Mouse (Mus musculus): ENCODE data around the gene Cacnb1. TPM values are rescaled to one million over a fixed set of nuclear protein-coding genes. Genes with fewer than 3 reads are reported as not detected.
A peak's percentile ranks its signal among the peaks of the same experiment; 100 is the strongest.

Cacnb1 gene
- polyA plus RNA-seq, 1 experiment from 2014 or later, result 6.1 TPM

- H3K27me3 ChIP-seq (ENCODE audit: control insufficient read depth, insufficient read depth, low read length), result peaks cover 8% of the 10 kb centered on the region
- no peak overlapping the region for H3K9ac ChIP-seq (ENCODE audit: low read depth, low read length)
- peaks cover 21% of the 10 kb centered on the region for H3K36me3 ChIP-seq (ENCODE audit: control insufficient read depth, insufficient read depth, low read length)
- no peak for ATAC-seq (replicated peaks; ENCODE audit: insufficient number of reproducible peaks, low FRiP score, low TSS enrichment)
- peaks cover 17% of the 10 kb centered on the region; the same call in 1 of the 2 replicates for H3K4me1 ChIP-seq (ENCODE audit: control insufficient read depth, insufficient read depth, low read length)
- WGBS (ENCODE audit: insufficient replicate concordance), result 11% methylated on average over 5 of the region's 5 CpGs
- H3K9me3 ChIP-seq (replicated peaks; ENCODE audit: control insufficient read depth, low read length), result no peaks in the 10 kb centered on the region
- H3K4me2 ChIP-seq, result no peak overlapping the region
- no peak overlapping the region for H3K4me3 ChIP-seq (ENCODE audit: low read depth, low read length)
- no peak overlapping the region for H3K27ac ChIP-seq (ENCODE audit: low read depth, low read length)
Measured at GRCm38 (mm10) chr11:98031443-98031770, 8.6 kb upstream of the Cacnb1 start.

GRCm38 (mm10) chr11:98030701-98031442 is 8.0 kb upstream of the Cacnb1 start:
- Histone ChIP-seq H3K4me2 (no peak overlapping the region), H3K36me3 (ENCODE audit: control insufficient read depth, insufficient read depth, low read length) (peaks cover 21% of the 10 kb centered on the region), H3K27ac (ENCODE audit: low read depth, low read length) (no peak overlapping the region), H3K4me1 (ENCODE audit: control insufficient read depth, insufficient read depth, low read length) (peaks cover 13% of the 10 kb centered on the region; the same call in 1 of the 2 replicates), H3K9me3 (replicated peaks; ENCODE audit: control insufficient read depth, low read length) (no peaks in the 10 kb centered on the region), H3K9ac (ENCODE audit: low read depth, low read length) (no peak overlapping the region), H3K4me3 (ENCODE audit: low read depth, low read length) (no peak overlapping the region), H3K27me3 (ENCODE audit: control insufficient read depth, insufficient read depth, low read length) (peaks cover 7% of the 10 kb centered on the region; the same call in 1 of the 2 replicates)
- WGBS (ENCODE audit: insufficient replicate concordance), result 51% methylated on average over 5 of the region's 5 CpGs
- no peak for ATAC-seq (replicated peaks; ENCODE audit: insufficient number of reproducible peaks, low FRiP score, low TSS enrichment)

DNA sequence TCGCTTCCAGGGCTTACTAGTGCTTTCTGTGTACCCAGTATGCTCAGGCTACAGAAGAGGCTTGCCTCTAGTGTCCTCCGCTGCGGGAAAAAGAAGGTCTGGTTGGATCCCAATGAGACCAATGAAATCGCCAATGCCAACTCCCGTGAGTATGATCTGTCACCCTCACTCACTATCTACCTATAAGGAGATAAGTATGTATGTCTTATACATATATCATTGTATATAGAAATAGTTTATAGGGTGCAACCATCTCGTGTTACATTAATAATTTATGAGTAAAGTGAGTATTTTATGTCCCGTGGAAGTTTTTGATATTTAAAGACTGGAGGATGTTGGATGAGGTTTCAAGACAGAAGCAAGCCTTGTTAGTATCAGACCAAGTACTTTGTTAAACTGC is 5.0 kb upstream of the Cacnb1 start:
- peak overlapping the region; percentile 100 for H3K4me3 ChIP-seq (ENCODE audit: low read depth, low read length)
- peak overlapping the region; percentile 91 for H3K4me2 ChIP-seq
- H3K9me3 ChIP-seq (replicated peaks; ENCODE audit: control insufficient read depth, low read length), result no peaks in the 10 kb centered on the region
- 19% methylated on average over 7 of the region's 7 CpGs for WGBS (ENCODE audit: insufficient replicate concordance)
- no peak for ATAC-seq (replicated peaks; ENCODE audit: insufficient number of reproducible peaks, low FRiP score, low TSS enrichment)
- peaks cover 10% of the 10 kb centered on the region for H3K4me1 ChIP-seq (ENCODE audit: control insufficient read depth, insufficient read depth, low read length)
- H3K27me3 ChIP-seq (ENCODE audit: control insufficient read depth, insufficient read depth, low read length), result no peaks in the 10 kb centered on the region
- no peak overlapping the region for H3K27ac ChIP-seq (ENCODE audit: low read depth, low read length)
- peaks cover 21% of the 10 kb centered on the region for H3K36me3 ChIP-seq (ENCODE audit: control insufficient read depth, insufficient read depth, low read length)
- H3K9ac ChIP-seq (ENCODE audit: low read depth, low read length), result peak overlapping the region; percentile 100

DNA sequence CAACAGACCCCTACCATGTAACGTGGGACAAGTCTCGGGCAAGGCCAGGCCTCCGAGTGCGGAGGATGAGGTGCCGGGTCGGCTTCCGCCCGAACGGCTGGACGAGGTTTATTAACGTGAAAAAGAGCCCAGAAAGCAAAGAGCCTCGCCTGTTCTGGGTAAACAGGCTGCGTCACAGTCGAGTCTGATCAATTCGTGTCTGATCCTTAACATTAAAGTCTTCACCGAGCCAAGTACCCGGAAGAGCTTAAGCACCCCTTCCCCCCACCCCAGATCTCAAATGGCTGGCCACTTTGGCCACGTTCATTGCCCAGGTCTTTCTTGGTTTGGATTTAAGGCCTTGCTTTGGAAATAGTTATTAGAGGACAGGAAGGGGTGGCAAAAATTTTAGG is 4.5 kb upstream of the Cacnb1 start:
- no peak for ATAC-seq (replicated peaks; ENCODE audit: insufficient number of reproducible peaks, low FRiP score, low TSS enrichment)
- Histone ChIP-seq H3K4me1 (ENCODE audit: control insufficient read depth, insufficient read depth, low read length) (peaks cover 10% of the 10 kb centered on the region), H3K27me3 (ENCODE audit: control insufficient read depth, insufficient read depth, low read length) (no peaks in the 10 kb centered on the region), H3K27ac (ENCODE audit: low read depth, low read length) (peak overlapping the region; percentile 84), H3K9me3 (replicated peaks; ENCODE audit: control insufficient read depth, low read length) (no peaks in the 10 kb centered on the region), H3K9ac (ENCODE audit: low read depth, low read length) (peak overlapping the region; percentile 100), H3K4me2 (peak overlapping the region; percentile 91), H3K36me3 (ENCODE audit: control insufficient read depth, insufficient read depth, low read length) (peaks cover 21% of the 10 kb centered on the region), H3K4me3 (ENCODE audit: low read depth, low read length) (peak overlapping the region; percentile 100)
- WGBS (ENCODE audit: insufficient replicate concordance), result 1% methylated on average over 18 of the region's 18 CpGs

GRCm38 (mm10) chr11:98026570-98027296 is 3.9 kb upstream of the Cacnb1 start, which contains the start of gene Rpl19:
Gene Rpl19, plus strand, starts transcription at chr11:98026710.
- H3K4me1 ChIP-seq (ENCODE audit: control insufficient read depth, insufficient read depth, low read length), result peaks cover 10% of the 10 kb centered on the region
- H3K9ac ChIP-seq (ENCODE audit: low read depth, low read length), result peak within 1 kb of the TSS; percentile 100
- peak within 1 kb of the TSS; percentile 100 for H3K4me3 ChIP-seq (ENCODE audit: low read depth, low read length)
- peak within 1 kb of the TSS; percentile 85 for H3K27ac ChIP-seq (ENCODE audit: low read depth, low read length)
- H3K27me3 ChIP-seq (ENCODE audit: control insufficient read depth, insufficient read depth, low read length), result no peaks in the 10 kb centered on the region
- H3K36me3 ChIP-seq (ENCODE audit: control insufficient read depth, insufficient read depth, low read length), result peaks cover 21% of the 10 kb centered on the region
- no peaks in the 10 kb centered on the region for H3K9me3 ChIP-seq (replicated peaks; ENCODE audit: control insufficient read depth, low read length)
- WGBS (ENCODE audit: insufficient replicate concordance), result under 1% methylated on average over 69 of the region's 69 CpGs
- peak within 1 kb of the TSS; percentile 91 for H3K4me2 ChIP-seq
- ATAC-seq (replicated peaks; ENCODE audit: insufficient number of reproducible peaks, low FRiP score, low TSS enrichment), result peak; percentile 70; the same call in 1 of the 2 replicates

DNA sequence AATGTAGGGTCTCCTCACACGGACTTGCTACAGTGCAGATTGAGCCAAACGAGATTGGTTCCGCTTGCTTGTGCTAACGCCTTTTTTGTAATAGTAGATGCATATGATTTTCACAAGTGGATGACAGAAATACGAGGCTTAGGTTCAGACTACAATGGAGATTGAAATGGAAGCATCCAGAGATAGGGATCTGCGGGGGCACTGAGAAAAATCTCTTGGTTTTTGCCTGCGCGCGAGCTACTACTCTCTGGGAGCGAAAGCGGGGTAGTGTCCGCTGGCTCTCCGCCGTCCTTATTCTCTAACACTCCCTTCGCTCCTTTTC is 3.4 kb upstream of the Cacnb1 start:
- 7% methylated on average over 15 of the region's 15 CpGs for whole genome bisulfite sequencing (ENCODE audit: insufficient replicate concordance)
- ATAC-seq (replicated peaks; ENCODE audit: insufficient number of reproducible peaks, low FRiP score, low TSS enrichment), result no peak
- Histone ChIP-seq H3K27ac (ENCODE audit: low read depth, low read length) (peak overlapping the region; percentile 85), H3K4me2 (peak overlapping the region; percentile 91), H3K36me3 (ENCODE audit: control insufficient read depth, insufficient read depth, low read length) (peaks cover 21% of the 10 kb centered on the region), H3K27me3 (ENCODE audit: control insufficient read depth, insufficient read depth, low read length) (no peaks in the 10 kb centered on the region), H3K4me1 (ENCODE audit: control insufficient read depth, insufficient read depth, low read length) (peaks cover 10% of the 10 kb centered on the region), H3K4me3 (ENCODE audit: low read depth, low read length) (peak overlapping the region; percentile 100), H3K9ac (ENCODE audit: low read depth, low read length) (peak overlapping the region; percentile 100), H3K9me3 (replicated peaks; ENCODE audit: control insufficient read depth, low read length) (no peaks in the 10 kb centered on the region)

DNA sequence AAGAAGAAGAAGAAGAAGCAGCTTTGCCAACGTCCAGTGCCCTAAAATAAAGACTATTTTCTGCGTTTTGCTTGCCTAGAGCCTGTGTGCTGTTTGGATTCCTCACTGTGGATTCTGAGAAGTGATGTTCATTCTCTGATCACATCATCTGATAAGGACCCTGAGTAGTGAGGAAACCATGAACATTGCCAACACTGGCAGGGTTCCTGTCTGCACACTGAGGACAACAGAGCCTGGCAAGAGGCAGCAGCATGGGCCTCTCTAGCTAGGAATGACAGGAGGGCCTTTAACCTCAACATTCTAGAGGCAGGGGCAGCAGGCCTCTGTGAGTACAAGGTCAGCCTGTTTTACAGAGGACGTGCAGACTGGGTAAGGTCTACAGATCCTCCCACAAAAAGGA is 1.7 kb upstream of the Cacnb1 start:
- Histone ChIP-seq H3K9me3 (replicated peaks; ENCODE audit: control insufficient read depth, low read length) (no peaks in the 10 kb centered on the region), H3K27me3 (ENCODE audit: control insufficient read depth, insufficient read depth, low read length) (no peaks in the 10 kb centered on the region), H3K4me2 (no peak overlapping the region), H3K36me3 (ENCODE audit: control insufficient read depth, insufficient read depth, low read length) (peaks cover 12% of the 10 kb centered on the region), H3K27ac (ENCODE audit: low read depth, low read length) (no peak overlapping the region), H3K4me1 (ENCODE audit: control insufficient read depth, insufficient read depth, low read length) (peaks cover 13% of the 10 kb centered on the region), H3K4me3 (ENCODE audit: low read depth, low read length) (no peak overlapping the region), H3K9ac (ENCODE audit: low read depth, low read length) (no peak overlapping the region)
- 86% methylated on average over 3 of the region's 3 CpGs for WGBS (ENCODE audit: insufficient replicate concordance)
- ATAC-seq (replicated peaks; ENCODE audit: insufficient number of reproducible peaks, low FRiP score, low TSS enrichment), result no peak

DNA sequence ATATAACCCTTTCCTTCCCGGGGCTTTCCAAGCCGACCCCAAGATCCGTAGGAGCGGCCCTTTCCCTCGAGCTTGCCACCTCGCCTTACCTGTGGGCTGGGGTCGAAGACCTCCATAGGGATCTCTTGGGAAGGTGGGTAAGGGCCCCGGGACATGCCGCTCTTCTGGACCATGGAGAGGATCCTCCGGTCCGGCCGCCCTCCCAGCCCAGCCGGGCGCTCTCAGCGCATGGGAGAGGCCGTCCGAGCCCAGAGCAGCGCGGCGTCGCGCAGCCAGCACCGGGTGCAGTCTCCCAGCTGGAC is 630 bp downstream of the Cacnb1 start:
- Histone ChIP-seq H3K4me1 (ENCODE audit: control insufficient read depth, insufficient read depth, low read length) (peaks cover 14% of the 10 kb centered on the region), H3K27me3 (ENCODE audit: control insufficient read depth, insufficient read depth, low read length) (no peaks in the 10 kb centered on the region), H3K9ac (ENCODE audit: low read depth, low read length) (peak overlapping the region; percentile 87), H3K27ac (ENCODE audit: low read depth, low read length) (peak overlapping the region; percentile 79), H3K4me2 (peak overlapping the region; percentile 99), H3K4me3 (ENCODE audit: low read depth, low read length) (peak overlapping the region; percentile 74), H3K9me3 (replicated peaks; ENCODE audit: control insufficient read depth, low read length) (no peaks in the 10 kb centered on the region), H3K36me3 (ENCODE audit: control insufficient read depth, insufficient read depth, low read length) (no peaks in the 10 kb centered on the region)
- ATAC-seq (replicated peaks; ENCODE audit: insufficient number of reproducible peaks, low FRiP score, low TSS enrichment), result no peak
- WGBS (ENCODE audit: insufficient replicate concordance), result 0% methylated on average over 22 of the region's 23 CpGs
